Mouse (Mus musculus) myocyte (in vitro differentiated cells): ENCODE measurements at regions not wholly inside any gene's neighbourhood (a gene's known extent, or its start where the extent isn't known, plus 50 kb on each side); places are given as distances from the start of the nearest gene placed in this dataset.

Experiments used
- CEBPB ChIP-seq: IDR thresholded peaks from 2 replicates; pipeline ENCODE4 v1.6.1; 2011; ENCODE audit warnings: mild to moderate bottlenecking, moderate library complexity; ENCODE audit not compliant: poor library complexity, insufficient read depth, severe bottlenecking
- E2F4 ChIP-seq: IDR thresholded peaks from one replicate; pipeline ENCODE4 v1.6.1; 2011; ENCODE audit warnings: mild to moderate bottlenecking, control low read depth, moderate library complexity; ENCODE audit not compliant: insufficient read depth
- MAX ChIP-seq: IDR thresholded peaks from one replicate; pipeline ENCODE4 v1.6.1; 2011; ENCODE audit warnings: low read depth, mild to moderate bottlenecking, control low read depth
- MYOD1 ChIP-seq, 3 experiments: IDR thresholded peaks; one replicate each; pipeline ENCODE4 v1.6.1; 2011; ENCODE audit warnings: control low read depth in 2 of 3, low read depth in 2 of 3, mild to moderate bottlenecking in 2 of 3, moderate library complexity in 1 of 3; ENCODE audit not compliant: insufficient read length in 2 of 3, control insufficient read depth in 1 of 3
- MYOG ChIP-seq, 3 experiments: IDR thresholded peaks; one replicate each; pipeline ENCODE4 v1.6.1; 2011; ENCODE audit warnings: control low read depth in 2 of 3, low read depth in 2 of 3, mild to moderate bottlenecking in 2 of 3; ENCODE audit not compliant: insufficient read length in 2 of 3, control insufficient read depth in 1 of 3, insufficient read depth in 1 of 3
- POLR2A ChIP-seq: IDR thresholded peaks from one replicate; pipeline ENCODE4 v1.6.1; 2011; ENCODE audit warnings: low read depth, mild to moderate bottlenecking, control low read depth, moderate library complexity; ENCODE audit not compliant: insufficient read length
- POLR2AphosphoS2 ChIP-seq: IDR thresholded peaks from one replicate; pipeline ENCODE4 v1.6.1; 2011; ENCODE audit warnings: low read depth, control low read depth; ENCODE audit not compliant: insufficient read length
- REST ChIP-seq: IDR thresholded peaks from one replicate; pipeline ENCODE4 v1.6.1; 2011; ENCODE audit warnings: mild to moderate bottlenecking, control low read depth, moderate library complexity; ENCODE audit not compliant: insufficient read depth, insufficient read length
- SRF ChIP-seq: IDR thresholded peaks from one replicate; pipeline ENCODE4 v1.6.1; 2011; ENCODE audit warnings: low read depth; ENCODE audit not compliant: control insufficient read depth, insufficient read length
- TCF12 ChIP-seq: IDR thresholded peaks from one replicate; pipeline ENCODE4 v1.6.1; 2011; ENCODE audit warnings: mild to moderate bottlenecking, control low read depth; ENCODE audit not compliant: poor library complexity, insufficient read depth, severe bottlenecking
- USF1 ChIP-seq: IDR thresholded peaks from one replicate; pipeline ENCODE4 v1.6.1; 2011; ENCODE audit warnings: low read depth, mild to moderate bottlenecking, control low read depth, moderate library complexity

DNA sequence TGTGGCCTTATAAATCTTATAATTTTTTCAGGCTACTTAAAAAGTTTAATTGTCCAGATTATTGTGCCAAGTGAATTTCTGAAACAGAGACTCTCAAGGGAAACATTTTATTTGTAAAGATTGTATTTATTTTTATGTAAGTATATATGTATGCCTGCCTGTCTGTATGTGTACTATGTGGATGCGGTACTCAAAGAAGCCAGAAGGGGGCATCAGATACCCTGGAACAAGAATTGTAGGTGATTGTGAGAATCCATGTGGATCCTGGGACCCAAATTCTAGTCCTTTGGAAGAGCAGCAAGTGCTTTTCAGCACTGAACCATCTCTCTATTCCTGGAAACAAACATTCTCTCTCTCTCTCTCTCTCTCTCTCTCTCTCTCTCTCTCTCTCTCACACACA is 107.6 kb upstream of the Kctd3 start:
- TF ChIP-seq POLR2A (no peak), SRF (no peak), E2F4 (no peak), MAX (no peak), MYOD1 (IDR thresholded peaks at IDR 0.05; ENCODE audit: control insufficient read depth in 1 of 3, insufficient read length in 2 of 3, low read depth in 2 of 3) (no peak), REST (no peak), USF1 (no peak), CEBPB (no peak), TCF12 (no peak), MYOG (IDR thresholded peaks at IDR 0.05; ENCODE audit: control insufficient read depth in 1 of 3, insufficient read depth in 1 of 3, insufficient read length in 2 of 3, low read depth in 2 of 3) (no peak), POLR2AphosphoS2 (no peak)
